Mouse (Mus musculus): ENCODE measurements around the gene Mpzl3. TPM values are rescaled to one million over a fixed set of nuclear protein-coding genes. Genes with fewer than 3 reads are reported as not detected.

Mpzl3 gene
- polyA plus RNA-seq, 1 experiment from 2014 or later: 30.8 TPM

- no peak for ATAC-seq (ENCODE audit: low FRiP score, low TSS enrichment)
- WGBS: 56% methylated on average over 5 of the region's 5 CpGs
- no peaks in the 10 kb centered on the region for H3K27me3 ChIP-seq (ENCODE audit: control insufficient read depth, insufficient read depth, low read length)
- H3K36me3 ChIP-seq (ENCODE audit: control insufficient read depth, insufficient read depth, low read length): no peaks in the 10 kb centered on the region
- no peak overlapping the region for H3K4me3 ChIP-seq (ENCODE audit: low read depth, low read length)
- H3K9ac ChIP-seq (ENCODE audit: low read length): no peak overlapping the region
- no peak for TF ChIP-seq CTCF (IDR thresholded peaks at IDR 0.05; ENCODE audit: low read depth)
- no peak overlapping the region for H3K4me2 ChIP-seq (replicated peaks; ENCODE audit: low read depth)
- no peaks in the 10 kb centered on the region for H3K9me3 ChIP-seq (ENCODE audit: control insufficient read depth, low read length)
- H3K4me1 ChIP-seq (replicated peaks; ENCODE audit: control insufficient read depth, insufficient read depth): no peaks in the 10 kb centered on the region
- no peak overlapping the region for H3K27ac ChIP-seq (replicated peaks)
- no peak for DNase-seq (ENCODE audit: low spot score)
These were observed 29.6 kb downstream of the Mpzl3 start for GRCm38 (mm10) chr9:45084556-45084955.

GRCm38 (mm10) chr9:45085741-45086690 is 31.0 kb downstream of the Mpzl3 start:
- Histone ChIP-seq H3K4me3 (ENCODE audit: low read depth, low read length) (no peak overlapping the region), H3K27me3 (ENCODE audit: control insufficient read depth, insufficient read depth, low read length) (no peaks in the 10 kb centered on the region), H3K4me2 (replicated peaks; ENCODE audit: low read depth) (no peak overlapping the region), H3K27ac (replicated peaks) (no peak overlapping the region), H3K36me3 (ENCODE audit: control insufficient read depth, insufficient read depth, low read length) (no peaks in the 10 kb centered on the region), H3K9ac (ENCODE audit: low read length) (no peak overlapping the region), H3K4me1 (replicated peaks; ENCODE audit: control insufficient read depth, insufficient read depth) (no peaks in the 10 kb centered on the region), H3K9me3 (ENCODE audit: control insufficient read depth, low read length) (no peaks in the 10 kb centered on the region)
- DNase-seq (ENCODE audit: low spot score): no peak
- ATAC-seq (ENCODE audit: low FRiP score, low TSS enrichment): no peak
- TF ChIP-seq CTCF (IDR thresholded peaks at IDR 0.05; ENCODE audit: low read depth) (no peak), EP300 (optimal IDR thresholded peaks at IDR 0.05) (no peak)
- WGBS: 71% methylated on average over 12 of the region's 12 CpGs

- no peak overlapping the region for H3K4me2 ChIP-seq (replicated peaks; ENCODE audit: low read depth)
- no peak overlapping the region for H3K9ac ChIP-seq (ENCODE audit: low read length)
- DNase-seq (ENCODE audit: low spot score): peak; percentile 37
- no peak overlapping the region for H3K27ac ChIP-seq (replicated peaks)
- H3K4me1 ChIP-seq (replicated peaks; ENCODE audit: control insufficient read depth, insufficient read depth): no peaks in the 10 kb centered on the region; the same call in 1 of the 2 replicates
- TF ChIP-seq CTCF (IDR thresholded peaks at IDR 0.05; ENCODE audit: low read depth) (no peak), EP300 (optimal IDR thresholded peaks at IDR 0.05) (no peak)
- no peaks in the 10 kb centered on the region for H3K27me3 ChIP-seq (ENCODE audit: control insufficient read depth, insufficient read depth, low read length)
- H3K9me3 ChIP-seq (ENCODE audit: control insufficient read depth, low read length): no peaks in the 10 kb centered on the region
- ATAC-seq (ENCODE audit: low FRiP score, low TSS enrichment): peak; percentile 92
- no peak overlapping the region for H3K4me3 ChIP-seq (ENCODE audit: low read depth, low read length)
- no peaks in the 10 kb centered on the region for H3K36me3 ChIP-seq (ENCODE audit: control insufficient read depth, insufficient read depth, low read length)
These were observed 33.1 kb downstream of the Mpzl3 start for GRCm38 (mm10) chr9:45088040-45088439.

- no peaks in the 10 kb centered on the region for H3K27me3 ChIP-seq (ENCODE audit: control insufficient read depth, insufficient read depth, low read length)
- no peak overlapping the region for H3K9ac ChIP-seq (ENCODE audit: low read length)
- H3K36me3 ChIP-seq (ENCODE audit: control insufficient read depth, insufficient read depth, low read length): no peaks in the 10 kb centered on the region
- H3K4me3 ChIP-seq (ENCODE audit: low read depth, low read length): no peak overlapping the region
- DNase-seq (ENCODE audit: low spot score): no peak
- no peaks in the 10 kb centered on the region for H3K9me3 ChIP-seq (ENCODE audit: control insufficient read depth, low read length)
- H3K27ac ChIP-seq (replicated peaks): no peak overlapping the region
- WGBS: 78% methylated on average over 3 of the region's 3 CpGs
- H3K4me1 ChIP-seq (replicated peaks; ENCODE audit: control insufficient read depth, insufficient read depth): no peaks in the 10 kb centered on the region; the same call in 1 of the 2 replicates
- TF ChIP-seq EP300 (optimal IDR thresholded peaks at IDR 0.05): no peak
- peak; percentile 48 for TF ChIP-seq CTCF (IDR thresholded peaks at IDR 0.05; ENCODE audit: low read depth)
- no peak for ATAC-seq (ENCODE audit: low FRiP score, low TSS enrichment)
- no peak overlapping the region for H3K4me2 ChIP-seq (replicated peaks; ENCODE audit: low read depth)
These were observed 35.8 kb downstream of the Mpzl3 start for GRCm38 (mm10) chr9:45090811-45091210.

- Histone ChIP-seq H3K9me3 (ENCODE audit: control insufficient read depth, low read length) (no peaks in the 10 kb centered on the region), H3K27ac (replicated peaks) (peak overlapping the region; percentile 40; the same call in 1 of the 2 replicates)
These were observed 37.7 kb downstream of the Mpzl3 start for GRCm38 (mm10) chr9:45092641-45093040.

More at GRCm38 (mm10) chr9:45092641-45093040, 37.7 kb downstream of the Mpzl3 start:
- TF ChIP-seq CTCF (IDR thresholded peaks at IDR 0.05; ENCODE audit: low read depth): no peak
- no peaks in the 10 kb centered on the region; the same call in 1 of the 2 replicates for H3K4me1 ChIP-seq (replicated peaks; ENCODE audit: control insufficient read depth, insufficient read depth)
- H3K9ac ChIP-seq (ENCODE audit: low read length): no peak overlapping the region
- WGBS: 41% methylated on average over 4 of the region's 4 CpGs
- DNase-seq (ENCODE audit: low spot score): no peak
- H3K27me3 ChIP-seq (ENCODE audit: control insufficient read depth, insufficient read depth, low read length): no peaks in the 10 kb centered on the region
- H3K4me2 ChIP-seq (replicated peaks; ENCODE audit: low read depth): no peak overlapping the region
- no peak overlapping the region for H3K4me3 ChIP-seq (ENCODE audit: low read depth, low read length)
- ATAC-seq (ENCODE audit: low FRiP score, low TSS enrichment): no peak
- no peaks in the 10 kb centered on the region for H3K36me3 ChIP-seq (ENCODE audit: control insufficient read depth, insufficient read depth, low read length)
